Mouse (Mus musculus) neutrophil, adult 5-6 weeks (primary cell): ENCODE results near the gene Cacng1. TPM values are rescaled to one million over a fixed set of nuclear protein-coding genes. Genes with fewer than 3 reads are reported as not detected.

Source experiments
- ATAC-seq: fragments of 151-379, 151-347 bp; 2 replicates; pipeline ENCODE4 v1.8.0; 2017; ENCODE audit warnings: mild to moderate bottlenecking, moderate TSS enrichment; ENCODE audit not compliant: insufficient number of reproducible peaks, poor library complexity, low FRiP score, severe bottlenecking; ENCODE audit errors: extremely low read depth
- total RNA-seq: library from RNA; stranded (forward); fragments of 200-1000 nt; gene quantifications from 2 replicates; pipeline ENCODE4 v1.2.3, GENCODE M21; 2017

Gene Cacng1
- total RNA-seq, 1 experiment from 2014 or later: not detected

DNA sequence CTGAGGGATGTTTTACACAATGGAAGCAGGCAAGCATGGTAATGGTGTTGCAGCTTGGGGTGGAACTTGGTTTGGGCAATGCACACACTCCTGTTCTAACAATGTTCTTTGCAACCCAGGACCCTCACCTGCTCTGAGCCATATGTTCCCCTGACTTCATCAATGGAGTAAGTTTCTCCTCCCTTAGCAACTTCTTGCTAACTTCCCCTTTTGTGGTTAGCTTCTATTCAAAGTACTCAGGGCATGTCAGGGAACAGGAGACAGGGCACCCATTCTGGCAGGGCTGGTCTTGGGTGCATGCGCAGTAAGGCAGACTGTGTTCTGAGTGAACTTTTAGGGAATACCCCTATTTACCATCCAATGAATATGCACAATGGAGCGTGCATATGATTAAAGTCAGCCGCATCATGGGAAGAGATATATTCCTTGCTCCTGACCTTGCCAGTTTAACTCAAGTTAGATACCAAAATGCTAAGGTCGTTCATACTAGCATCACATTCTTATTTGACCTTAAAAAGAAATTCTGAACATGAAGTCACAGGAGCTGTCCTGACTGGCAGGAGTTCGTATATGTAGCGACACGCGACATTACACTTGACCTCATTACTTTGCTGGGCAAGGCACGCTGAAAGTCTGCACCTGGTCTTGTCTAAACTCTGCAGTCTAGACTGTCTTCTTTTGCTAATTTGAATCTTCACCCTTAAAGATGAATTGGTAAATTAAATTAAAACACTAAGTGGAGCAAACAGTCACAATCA lies 4.1 kb upstream of the Cacng1 start:
- ATAC-seq: no peak

DNA sequence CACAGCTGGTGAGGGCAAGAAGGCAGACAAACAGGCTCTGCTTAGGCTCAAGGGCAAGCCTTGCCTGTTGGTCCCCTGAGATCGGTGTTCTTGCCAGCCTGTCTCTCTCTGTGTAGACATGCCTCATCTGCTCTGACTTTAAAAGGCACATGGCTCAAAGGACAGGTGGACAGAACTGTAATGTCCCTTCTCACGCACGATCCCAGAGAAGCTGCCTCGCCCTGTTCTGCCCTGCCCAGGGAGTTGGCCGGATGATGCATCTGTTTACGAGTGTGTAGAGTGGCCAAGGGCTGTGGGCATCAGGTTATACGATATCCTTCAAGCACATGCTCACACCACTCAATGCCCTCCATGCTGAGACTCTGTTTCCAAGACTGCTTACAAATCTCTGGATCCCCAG lies 2.0 kb downstream of the Cacng1 start:
- no peak for ATAC-seq

DNA sequence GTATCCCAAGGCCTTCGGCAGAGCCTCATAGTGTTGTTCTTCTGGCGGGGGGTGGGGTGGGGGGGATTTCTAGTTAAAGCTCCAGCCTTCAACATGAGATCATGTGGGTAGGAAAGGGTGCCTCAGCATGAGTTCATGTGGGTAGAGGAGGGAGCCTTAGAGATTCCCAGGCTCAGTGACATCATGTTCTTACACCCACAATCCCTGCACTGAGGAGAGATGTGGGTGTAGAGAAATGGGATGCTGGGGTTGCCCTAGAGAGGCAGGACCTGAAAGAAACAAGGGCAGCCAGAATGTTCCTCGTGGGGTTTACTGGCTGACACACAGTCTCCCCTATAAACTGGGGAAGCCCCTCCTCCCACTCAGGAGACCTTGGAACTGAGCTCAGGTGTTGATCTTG lies 5.9 kb downstream of the Cacng1 start:
- ATAC-seq: no peak

DNA sequence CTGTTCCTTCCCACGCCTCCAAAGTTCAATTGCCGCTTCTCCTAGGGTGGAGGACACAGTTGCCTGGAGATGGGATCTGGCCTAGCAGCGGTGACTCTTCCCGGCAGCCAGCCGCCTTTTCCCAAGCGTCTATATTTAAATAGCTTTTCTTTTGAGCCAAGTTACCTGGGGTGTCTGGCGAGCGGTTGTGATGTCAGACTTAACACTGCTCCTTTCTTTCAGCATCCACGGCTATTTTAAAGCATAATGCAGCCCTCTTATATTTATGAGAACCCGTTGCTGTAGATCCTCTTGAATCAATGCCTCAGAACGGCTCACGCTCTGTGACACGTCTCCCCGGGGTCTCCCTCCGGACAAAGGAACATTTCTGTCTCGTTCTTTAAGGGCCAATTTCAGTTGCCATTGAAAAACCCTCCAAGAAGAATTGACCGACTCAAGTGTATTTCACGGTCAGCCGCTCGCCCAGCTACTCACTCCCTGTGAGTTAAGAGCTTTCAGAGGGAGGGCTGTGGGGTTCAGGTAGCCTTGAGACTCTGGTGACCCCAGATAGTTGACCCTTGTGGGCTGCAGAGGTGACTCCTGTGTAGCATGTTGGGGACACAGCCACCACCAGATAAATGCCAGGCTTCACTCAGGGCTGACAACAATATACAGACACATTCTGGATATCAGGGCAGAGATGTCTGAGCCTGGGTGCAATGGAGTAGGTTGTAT lies 8.3 kb downstream of the Cacng1 start:
- no peak for ATAC-seq

DNA sequence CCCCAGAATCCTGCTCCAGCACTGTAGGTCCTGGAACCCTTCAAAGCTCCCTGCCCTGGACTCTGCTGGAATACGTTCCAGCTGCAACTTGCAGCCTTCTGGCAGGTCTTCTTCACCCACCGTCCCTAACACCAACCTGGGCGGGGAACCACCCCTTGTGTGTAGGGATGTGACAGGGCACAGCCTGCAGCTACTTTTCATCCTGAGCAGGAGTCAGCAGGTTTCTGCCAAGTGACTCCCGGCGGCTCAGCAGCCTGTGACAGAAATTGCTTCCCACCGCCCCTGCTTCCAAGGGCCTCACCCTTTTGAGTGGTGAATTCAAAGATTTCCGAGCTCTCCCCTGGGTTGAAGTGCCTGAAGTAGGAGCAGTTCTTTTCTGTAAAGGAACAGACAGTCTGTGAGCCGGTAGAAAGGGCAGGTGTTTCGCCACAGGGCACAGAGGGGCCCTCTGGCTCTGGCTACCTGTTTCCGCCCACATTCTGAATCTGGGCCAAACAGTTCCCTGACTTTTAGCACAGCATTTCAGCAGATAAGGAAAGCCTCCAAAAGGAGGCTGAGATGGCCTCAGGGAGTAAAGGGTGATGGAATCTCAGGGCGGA lies 10.7 kb downstream of the Cacng1 start:
- ATAC-seq: no peak

DNA sequence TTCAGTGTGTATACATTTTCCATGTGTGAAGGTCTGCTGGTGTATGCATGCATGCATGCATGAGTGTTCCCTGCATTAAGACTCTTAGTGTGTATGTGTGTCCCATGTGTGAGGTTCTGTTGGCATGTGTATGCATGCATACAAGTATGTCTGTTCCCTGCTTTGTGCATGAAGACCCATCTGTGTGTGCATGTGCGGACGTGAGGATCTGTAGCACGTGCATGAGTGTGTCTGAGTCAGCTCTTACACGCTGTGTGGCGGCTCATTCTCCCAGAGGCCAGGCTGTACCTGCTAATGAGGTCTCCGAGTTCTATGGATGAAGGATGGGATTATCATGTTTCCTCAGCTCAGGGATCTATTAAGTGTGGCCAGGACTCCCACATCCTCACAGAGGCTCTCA lies 11.3 kb downstream of the Cacng1 start:
- no peak for ATAC-seq

DNA sequence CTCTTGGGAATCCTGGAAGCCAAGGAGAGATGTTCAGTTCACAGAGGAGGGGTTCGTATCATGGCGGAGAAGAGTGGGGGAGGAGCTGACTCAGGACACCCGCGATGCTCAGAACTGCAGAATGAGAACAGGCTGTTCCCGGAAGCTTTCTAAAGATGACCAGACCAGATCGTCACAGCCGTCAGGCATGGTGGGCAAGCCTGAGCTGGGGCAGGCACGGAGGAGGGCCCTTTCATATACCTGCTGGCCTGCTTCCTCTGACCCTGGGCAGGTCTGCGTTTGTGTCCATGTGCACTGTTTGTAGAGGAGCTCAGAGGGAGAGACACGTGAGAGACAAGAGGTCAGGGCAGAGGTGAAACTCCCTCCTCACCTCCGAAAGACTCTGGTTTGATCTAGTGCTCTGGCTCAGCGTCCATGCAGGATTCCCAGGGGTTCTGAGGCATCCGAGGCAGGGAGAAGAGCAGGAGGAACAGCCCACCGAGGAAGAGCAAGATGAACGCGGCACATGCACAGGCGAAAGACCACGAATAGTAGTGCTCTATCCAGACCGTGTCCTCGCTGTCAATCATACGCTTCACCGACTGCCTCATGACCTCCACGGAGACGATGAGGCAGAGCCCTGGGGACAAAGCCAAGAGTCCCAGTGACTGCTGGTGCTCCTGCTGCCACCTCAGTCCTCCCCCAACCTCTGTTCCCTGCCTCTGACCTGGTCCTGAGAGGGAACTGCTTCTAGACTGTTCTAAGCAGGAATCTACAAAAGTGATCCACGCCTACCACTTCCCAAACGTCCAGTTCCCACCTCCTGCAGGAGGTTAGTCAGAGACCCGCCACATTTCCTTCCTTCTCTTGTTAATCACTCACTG lies 12.8 kb downstream of the Cacng1 start:
- ATAC-seq: no peak

DNA sequence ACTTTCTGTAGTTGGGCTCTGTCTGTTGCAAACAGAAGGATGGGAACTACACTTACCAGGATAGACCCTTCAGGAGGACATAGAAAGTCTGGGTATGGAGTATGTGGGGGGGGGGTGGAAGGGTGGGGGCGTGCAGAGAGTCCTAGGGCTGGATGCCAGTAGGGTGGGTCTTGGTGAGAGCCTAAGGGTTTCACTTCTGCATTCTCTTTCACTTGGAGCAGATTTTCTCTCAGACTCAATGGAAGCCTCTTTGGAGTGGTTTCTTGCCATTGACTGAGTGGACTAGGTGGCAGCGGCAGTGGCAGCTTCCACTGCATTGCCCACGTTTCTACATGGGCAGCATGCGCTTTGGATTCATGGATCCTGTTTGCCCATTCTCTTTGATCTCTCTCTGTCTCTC lies 16.4 kb downstream of the Cacng1 start:
- no peak for ATAC-seq

DNA sequence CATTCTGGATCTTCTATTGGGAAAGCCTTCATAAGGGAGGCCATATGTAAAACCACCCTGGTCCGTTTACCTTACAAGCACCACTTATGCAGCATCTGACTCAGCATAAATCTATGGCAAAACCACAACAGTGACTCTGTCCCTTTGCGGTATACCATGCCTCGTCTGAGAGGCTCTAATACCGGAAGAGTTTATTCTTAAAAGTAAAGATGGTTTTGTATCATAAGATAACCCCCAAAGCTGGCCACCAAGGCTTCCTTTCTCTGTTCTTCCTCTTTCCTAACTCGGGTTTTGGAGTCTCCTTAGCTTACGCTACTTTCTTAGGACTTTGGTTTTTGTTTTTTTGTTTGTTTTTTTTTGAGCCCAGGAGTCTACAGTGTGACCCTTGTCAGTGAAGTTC lies 23.0 kb downstream of the Cacng1 start:
- no peak for ATAC-seq

DNA sequence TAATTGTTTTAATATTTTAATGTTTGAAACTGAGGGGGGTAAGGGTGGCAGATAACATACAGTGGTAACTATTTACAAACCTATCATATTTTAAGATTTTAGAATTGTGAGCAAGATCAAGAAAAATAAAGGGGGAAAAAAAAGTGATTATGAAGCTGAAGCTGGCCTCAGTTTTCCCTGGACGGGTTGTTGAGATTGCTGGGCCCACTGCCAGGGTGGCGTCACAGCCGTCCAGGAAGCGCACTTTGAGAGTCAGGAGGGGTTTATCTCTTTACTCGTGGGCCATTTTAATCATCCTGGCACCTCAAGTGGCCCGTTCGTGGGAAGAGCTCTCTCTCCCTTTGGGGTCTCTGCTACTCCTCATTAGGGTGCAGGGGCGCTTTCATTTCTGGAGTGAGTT lies 24.8 kb downstream of the Cacng1 start:
- no peak for ATAC-seq

DNA sequence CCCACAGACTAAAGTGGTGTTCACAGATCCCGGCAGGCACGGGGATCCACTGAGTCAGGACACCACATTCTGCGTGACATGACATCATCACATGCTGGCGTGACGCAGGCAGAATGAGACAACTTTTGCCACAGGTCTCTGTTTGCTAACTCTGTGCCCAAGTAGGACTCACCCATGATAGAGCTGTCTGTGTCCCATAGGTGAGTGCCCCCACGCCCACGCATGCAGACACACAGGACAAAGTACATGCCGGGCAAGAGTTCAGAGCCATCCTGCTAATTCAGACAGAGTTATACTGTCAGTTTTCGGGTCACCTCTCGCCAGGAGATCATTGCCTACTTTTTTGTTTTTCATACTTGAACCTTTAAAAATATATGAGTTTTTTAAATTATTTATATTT lies 27.8 kb downstream of the Cacng1 start:
- no peak for ATAC-seq

DNA sequence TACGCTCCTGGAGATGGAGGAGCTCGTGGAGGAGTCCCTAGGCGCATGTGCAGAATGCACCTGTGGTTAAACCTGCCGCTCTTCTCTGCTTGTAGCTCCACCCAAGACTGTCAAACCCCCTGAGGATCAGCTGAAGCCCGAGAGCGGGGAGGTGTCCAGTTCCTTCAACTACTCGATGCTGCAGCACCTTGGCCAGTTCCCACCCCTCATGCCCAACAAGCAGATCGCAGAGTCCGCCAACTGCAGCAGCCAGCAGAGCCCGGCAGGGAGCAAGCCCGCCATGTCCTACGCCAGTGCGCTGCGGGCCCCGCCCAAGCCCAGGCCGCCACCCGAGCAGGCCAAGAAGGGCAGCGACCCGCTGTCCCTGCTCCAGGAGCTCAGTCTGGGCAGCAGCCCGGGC lies 30.0 kb downstream of the Cacng1 start:
- ATAC-seq: no peak

DNA sequence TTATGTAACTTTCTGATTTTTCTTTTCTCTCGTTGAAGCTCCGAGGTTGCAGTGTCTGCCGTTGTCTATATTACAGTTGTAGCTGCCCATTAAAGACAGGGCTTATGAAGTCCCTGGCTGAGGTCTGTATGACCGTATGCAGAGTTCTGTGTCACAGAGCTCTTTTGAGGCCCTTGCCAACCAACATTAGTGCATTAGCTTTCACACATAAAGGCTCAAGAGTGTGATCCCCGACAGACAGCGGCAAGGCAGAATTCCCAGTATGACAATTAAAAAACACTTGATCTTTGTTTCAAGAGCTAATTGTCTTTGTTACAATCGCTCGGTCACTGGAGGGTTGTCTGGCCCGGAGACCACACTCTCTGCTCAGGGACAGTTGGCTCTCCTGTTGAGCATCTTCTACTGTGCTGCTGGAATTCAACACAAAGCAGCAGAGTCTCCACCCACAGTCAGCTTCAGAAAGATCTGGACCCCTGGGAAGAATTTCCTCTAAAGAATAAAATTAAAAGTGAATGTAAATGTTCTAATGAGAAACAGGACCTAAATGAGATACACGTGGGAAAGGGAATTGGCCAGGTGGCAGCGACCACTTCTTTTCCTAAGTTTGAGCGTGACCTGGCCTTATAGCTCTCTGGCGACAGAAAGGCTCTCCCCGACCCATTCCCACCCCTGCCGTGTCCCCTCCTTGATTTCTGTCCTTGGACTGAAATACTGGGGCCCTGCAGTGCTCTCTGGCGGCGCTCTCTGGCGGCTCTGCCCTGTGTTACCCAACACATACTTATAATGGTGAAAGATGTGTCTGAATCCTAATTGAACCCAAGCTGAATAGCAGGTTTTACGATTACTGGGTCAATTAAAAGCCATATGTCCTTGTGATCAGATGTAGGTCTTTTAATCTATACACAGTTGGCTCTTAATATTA lies 32.5 kb downstream of the Cacng1 start:
- ATAC-seq: no peak

DNA sequence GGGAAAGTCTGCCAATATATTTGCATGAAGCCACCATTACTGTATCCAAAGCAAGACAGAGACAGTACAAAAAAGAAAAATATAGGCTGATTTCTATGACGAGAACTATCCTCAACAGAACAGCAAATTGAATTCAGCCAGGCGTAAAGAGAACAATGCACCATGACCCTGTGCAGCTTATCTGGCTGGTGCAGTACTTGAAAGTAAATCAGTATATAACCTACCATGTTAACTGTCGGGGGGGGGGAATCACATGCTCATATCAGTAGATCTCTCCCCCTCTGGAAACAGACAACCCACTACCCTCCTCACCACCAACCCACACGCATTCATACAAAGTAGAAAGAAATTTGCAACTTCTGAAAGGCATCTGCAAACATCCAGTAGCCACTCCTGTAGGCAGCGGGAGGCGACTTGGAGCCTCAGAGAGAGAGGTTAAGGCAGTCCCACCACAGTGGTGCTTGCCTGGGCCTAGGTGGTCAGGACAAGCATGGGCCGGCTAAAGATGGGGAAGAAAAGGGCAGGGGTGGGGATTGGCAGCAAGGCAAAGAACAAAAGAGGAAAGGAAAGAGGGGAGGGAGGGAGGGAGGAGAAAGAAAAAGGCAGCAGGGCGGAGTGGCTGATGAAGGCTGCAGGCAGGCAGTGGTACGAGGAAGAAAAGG lies 33.5 kb downstream of the Cacng1 start:
- ATAC-seq: no peak

DNA sequence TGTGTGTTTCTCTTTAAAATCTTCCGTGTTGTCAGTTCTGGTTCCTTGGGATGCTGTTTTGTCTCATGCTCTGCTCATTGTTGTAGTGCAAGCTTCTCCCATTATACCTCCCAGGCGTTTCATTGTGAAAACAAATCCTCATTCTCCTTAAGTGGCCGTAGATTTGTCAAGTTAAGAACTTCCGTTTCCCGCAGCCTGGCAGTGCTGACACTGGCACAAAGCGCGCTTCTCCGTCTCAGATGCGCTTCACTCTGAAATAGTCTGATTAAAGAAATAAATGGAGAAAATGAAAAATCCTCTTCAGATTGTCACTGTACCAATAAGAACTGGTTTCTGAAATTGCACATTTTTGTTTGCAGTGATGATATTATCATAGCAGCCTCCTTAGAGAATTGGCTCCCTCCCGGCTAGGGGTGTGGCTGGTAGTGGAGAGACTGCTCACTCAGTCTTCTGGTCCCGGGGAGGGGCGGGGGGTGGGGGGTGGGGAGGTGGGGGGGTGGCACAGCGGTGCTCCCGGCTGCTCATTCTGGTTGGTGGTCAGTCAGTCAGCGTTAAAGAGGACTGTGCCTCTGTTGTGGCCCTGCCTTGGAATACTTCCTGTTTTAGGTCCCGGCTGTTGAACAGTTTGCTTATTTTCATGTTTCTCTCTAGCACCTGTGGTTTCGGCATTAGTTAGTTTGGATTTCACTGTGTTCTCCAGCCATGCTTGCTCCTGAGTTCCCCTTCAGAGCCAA lies 39.9 kb downstream of the Cacng1 start:
- no peak for ATAC-seq

DNA sequence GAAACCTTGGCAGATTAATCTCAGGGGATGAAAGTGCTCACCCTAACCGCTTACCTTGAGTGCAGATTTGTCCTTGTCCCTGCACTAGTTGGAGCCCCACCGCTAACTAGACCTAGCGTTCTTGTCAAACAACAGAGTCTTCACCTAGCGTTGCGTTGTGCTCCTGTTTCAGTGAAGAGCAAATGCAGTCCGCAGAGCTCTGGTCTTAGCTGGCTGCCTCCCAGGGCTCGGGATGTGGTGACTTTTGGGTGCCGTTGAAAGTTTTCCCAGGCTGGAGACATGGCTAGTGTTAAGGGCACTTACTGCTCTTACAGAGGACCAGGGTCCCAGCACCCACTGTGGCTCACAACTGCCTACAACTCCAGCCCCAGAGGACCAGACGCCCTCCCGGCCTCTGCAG lies 41.1 kb downstream of the Cacng1 start:
- no peak for ATAC-seq

DNA sequence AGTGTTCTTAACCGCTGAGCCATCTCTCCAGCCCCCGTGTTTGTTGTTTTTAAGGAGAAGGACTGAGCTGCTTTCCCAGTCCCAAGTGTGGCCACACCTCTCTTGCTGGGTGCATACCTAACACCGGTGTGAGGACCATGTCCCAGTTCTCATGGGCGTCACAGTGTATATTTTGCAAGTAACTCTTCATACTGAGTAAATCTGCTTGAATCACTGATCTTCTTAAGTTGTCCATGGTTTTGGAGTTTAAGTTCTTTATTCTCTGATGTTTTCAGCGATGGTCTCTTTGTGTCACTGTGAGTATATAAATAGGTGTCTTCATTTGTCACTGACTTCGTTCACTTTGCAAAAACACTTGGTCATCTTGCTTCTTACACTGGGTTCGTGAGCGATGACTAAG lies 41.7 kb downstream of the Cacng1 start:
- ATAC-seq: no peak
